Mouse (Mus musculus) liver, embryonic 11.5 days (tissue): ENCODE results near the gene Rnasek. TPM values are rescaled to one million over a fixed set of nuclear protein-coding genes. Genes with fewer than 3 reads are reported as not detected.
A peak's percentile ranks its signal among the peaks of the same experiment; 100 is the strongest.

Source experiments
- ATAC-seq: fragments of 200-750 bp; cut with Nextera tagmentation; replicated peaks from 2 replicates; pipeline ENCODE4 v1.8.0; 2017; ENCODE audit warnings: moderate number of reproducible peaks, mild to moderate bottlenecking, moderate TSS enrichment, moderate library complexity; ENCODE audit not compliant: low FRiP score
- DNase-seq: peaks from one replicate; pipeline ENCODE4 v3.0.0-alpha.2; 2017; ENCODE audit warnings: low spot score
- H3K27ac ChIP-seq: fragments of 300-500 bp; sonication (generic); 2 replicates; pipeline ENCODE4 v1.5.1; 2014; ENCODE audit warnings: mild to moderate bottlenecking, low read depth, low read length, control low read depth
- H3K27me3 ChIP-seq: fragments of 300-500 bp; sonication (generic); replicated peaks from 2 replicates; pipeline ENCODE4 v1.6.1; 2014; ENCODE audit warnings: low read length, mixed read lengths; ENCODE audit not compliant: control insufficient read depth, insufficient read depth
- H3K36me3 ChIP-seq: fragments of 300-500 bp; sonication (generic); 2 replicates; pipeline ENCODE4 v1.6.1; 2014; ENCODE audit warnings: mild to moderate bottlenecking, low read length, moderate library complexity, mixed read lengths; ENCODE audit not compliant: control insufficient read depth, insufficient read depth
- H3K4me1 ChIP-seq: fragments of 300-500 bp; sonication (generic); replicated peaks from 2 replicates; pipeline ENCODE4 v1.6.1; 2014; ENCODE audit warnings: low read length, mixed read lengths; ENCODE audit not compliant: control insufficient read depth, insufficient read depth
- H3K4me2 ChIP-seq: fragments of 300-500 bp; sonication (generic); 2 replicates; pipeline ENCODE4 v1.6.1; 2014; ENCODE audit warnings: mild to moderate bottlenecking, control low read depth, moderate library complexity
- H3K4me3 ChIP-seq: fragments of 300-500 bp; sonication (generic); 2 replicates; pipeline ENCODE4 v1.5.1; 2014; ENCODE audit warnings: low read depth, low read length, control low read depth
- H3K9ac ChIP-seq: fragments of 300-500 bp; sonication (generic); 2 replicates; pipeline ENCODE4 v1.6.1; 2014; ENCODE audit warnings: low read depth, low read length, control low read depth
- H3K9me3 ChIP-seq: fragments of 300-500 bp; sonication (generic); 2 replicates; pipeline ENCODE4 v1.6.1; 2016; ENCODE audit warnings: low read length, inconsistent platforms, mixed read lengths; ENCODE audit not compliant: control insufficient read depth
- WGBS: fragments of 180-500 bp; shearing (Covaris S2); extraction: QIAGEN DNeasy Blood & Tissue Kit; methylation state at CpG from one replicate; pipeline ENCODE4 v1.1.7; 2014; 5-methylcytosine and 5-hydroxymethylcytosine counted together
- polyA plus RNA-seq: library from polyadenylated mRNA; unstranded; fragments of >200 nt; fragmentation: Nextera tagmentation; extraction: Ambion mirVana; gene quantifications from 2 replicates; pipeline ENCODE4 v1.2.1, GENCODE M21; 2014

Gene Rnasek
- polyA plus RNA-seq, 1 experiment from 2014 or later = 188 TPM

DNA sequence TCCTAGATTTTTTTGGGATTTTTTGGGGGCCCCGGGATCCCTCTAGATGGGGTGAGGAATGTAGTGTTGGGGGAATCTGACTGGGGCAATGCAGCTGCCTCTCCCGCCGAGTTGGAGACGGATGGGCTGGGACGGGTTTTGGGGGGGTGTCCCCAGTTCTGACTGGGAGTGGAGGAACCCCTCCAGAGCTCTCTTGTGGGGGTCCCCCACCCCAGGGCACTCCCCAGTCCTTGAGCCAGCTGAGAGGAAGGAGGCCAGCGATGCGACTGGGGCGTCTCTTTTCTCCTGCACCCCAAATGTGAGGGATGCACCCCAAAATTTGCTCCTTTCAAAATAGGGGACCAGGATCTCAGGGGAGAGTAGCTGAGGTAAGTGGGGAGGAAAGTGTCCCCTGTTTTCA, 6.6 kb downstream of the Rnasek start:
- Histone ChIP-seq H3K4me3 (no peak overlapping the region), H3K9ac (no peak overlapping the region), H3K9me3 (no peaks in the 10 kb centered on the region), H3K27ac (no peak overlapping the region), H3K27me3 (peaks cover 24% of the 10 kb centered on the region), H3K36me3 (peaks cover 7% of the 10 kb centered on the region; the same call in 1 of the 2 replicates), H3K4me2 (peak overlapping the region; percentile 60), H3K4me1 (peaks cover 43% of the 10 kb centered on the region)
- 56% methylated on average over 8 of the region's 8 CpGs for WGBS
- ATAC-seq (no peak), DNase-seq (no peak)

DNA sequence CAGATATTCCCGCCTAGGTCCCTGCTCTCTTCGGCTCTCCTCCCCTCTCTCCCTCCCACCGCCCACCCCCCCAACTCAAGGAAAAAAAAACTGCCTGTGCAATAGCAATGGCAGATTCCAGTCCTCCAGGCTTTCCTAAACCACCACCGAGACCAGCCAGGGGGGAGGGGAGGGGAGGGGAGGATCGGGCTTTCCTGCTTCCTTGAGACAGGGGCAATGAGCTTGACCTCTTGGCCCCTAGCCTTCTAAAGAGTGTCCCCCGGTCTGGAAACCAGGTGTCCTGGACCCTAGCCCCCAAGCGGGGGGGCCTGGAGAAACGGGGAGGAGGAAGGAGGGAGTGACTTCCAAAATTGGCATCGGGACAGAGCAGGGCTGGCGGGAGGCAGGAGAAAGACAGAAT, 7.1 kb downstream of the Rnasek start:
- no peaks in the 10 kb centered on the region for H3K9me3 ChIP-seq

DNA sequence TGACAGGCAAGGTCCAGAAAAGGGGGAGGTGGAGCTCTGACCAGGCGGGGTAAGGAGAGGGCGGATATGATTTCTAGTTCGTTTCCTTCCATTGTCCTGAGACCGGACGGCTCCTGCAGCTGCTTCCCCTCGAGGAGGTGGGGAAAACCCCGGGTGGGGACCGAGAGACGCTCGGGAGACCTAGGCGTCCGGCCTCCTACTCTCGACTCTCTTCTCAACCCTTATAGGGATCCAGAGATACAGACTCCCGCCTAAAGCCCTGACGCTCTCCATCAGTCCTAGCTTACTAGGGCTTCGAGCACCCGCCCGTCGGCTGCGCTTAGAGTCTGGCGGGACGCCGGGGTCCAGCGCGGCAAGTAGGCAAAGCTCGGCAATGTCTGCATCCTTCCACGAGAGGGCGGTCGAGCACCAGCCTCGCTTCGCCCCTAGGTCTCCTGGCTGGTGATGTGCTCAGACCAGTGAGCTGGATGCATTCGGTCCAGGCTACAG, 9.4 kb downstream of the Rnasek start:
- 0 out of 2 replicates have a peak overlapping the region, but pooled peaks have one; percentile 16 for H3K27ac ChIP-seq
- peak overlapping the region; percentile 25; the same call in 1 of the 2 replicates for H3K9ac ChIP-seq
- peak; percentile 64 for ATAC-seq

More for the DNA sequence above, 7.1 kb downstream of the Rnasek start:
- peak; percentile 58 for DNase-seq
- Histone ChIP-seq H3K36me3 (peaks cover 7% of the 10 kb centered on the region; the same call in 1 of the 2 replicates), H3K4me3 (peak overlapping the region; percentile 35), H3K4me1 (peaks cover 43% of the 10 kb centered on the region), H3K4me2 (peak overlapping the region; percentile 60), H3K27me3 (peaks cover 28% of the 10 kb centered on the region), H3K9ac (peak overlapping the region; percentile 56; the same call in 1 of the 2 replicates), H3K27ac (no peak overlapping the region)
- WGBS = 18% methylated on average over 10 of the region's 10 CpGs
- no peak for ATAC-seq

DNA sequence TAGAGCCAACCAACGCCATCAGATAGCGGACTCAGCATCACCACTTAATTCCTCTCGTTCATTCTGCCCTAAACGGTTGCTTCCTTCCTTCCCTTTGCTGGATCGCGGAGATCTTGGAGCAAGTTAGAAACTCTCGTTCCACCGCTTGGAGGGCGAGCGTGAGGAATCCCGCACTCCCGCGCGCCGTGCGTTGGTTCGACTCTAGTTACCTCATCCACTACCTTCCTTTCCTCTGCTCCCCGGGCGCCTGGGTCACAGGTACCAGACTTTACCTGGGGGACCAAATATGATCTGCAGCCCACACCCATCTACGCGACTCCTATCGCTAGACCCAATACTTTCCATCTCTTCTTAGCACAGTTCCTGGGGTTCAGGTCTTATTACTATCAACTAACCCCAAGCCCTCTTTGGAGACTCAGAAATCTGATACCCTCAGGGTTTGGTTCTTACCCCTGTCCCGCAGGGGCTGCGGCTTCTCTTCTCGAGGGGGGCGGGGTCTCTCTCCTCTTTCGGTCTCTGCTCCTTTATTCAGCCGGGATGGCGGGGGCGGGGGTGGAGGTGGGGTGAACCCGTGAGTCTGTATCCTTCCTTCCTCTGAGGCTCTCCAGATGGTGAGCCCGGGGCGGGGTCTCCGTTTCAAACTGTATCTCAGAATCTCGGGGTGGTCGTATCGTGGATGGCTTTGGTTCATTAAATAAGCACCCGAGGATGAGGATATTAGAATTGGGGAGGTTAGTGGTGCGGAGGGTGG, 10.2 kb downstream of the Rnasek start, which contains the start of gene Bcl6b:
Bcl6b (minus strand) TSS at position 539 of the 751 bp plus-strand sequence.
- 3% methylated on average over 39 of the region's 39 CpGs for WGBS
- H3K4me1 ChIP-seq = peaks cover 29% of the 10 kb centered on the region
- DNase-seq = no peak

More for the DNA sequence above, 9.4 kb downstream of the Rnasek start:
- Histone ChIP-seq H3K4me1 (peaks cover 38% of the 10 kb centered on the region), H3K27me3 (peaks cover 41% of the 10 kb centered on the region), H3K4me3 (peak overlapping the region; percentile 37), H3K4me2 (peak overlapping the region; percentile 66), H3K9me3 (no peaks in the 10 kb centered on the region), H3K36me3 (peaks cover 2% of the 10 kb centered on the region; the same call in 1 of the 2 replicates)
- 1% methylated on average over 32 of the region's 32 CpGs for WGBS
- DNase-seq = peak; percentile 82

DNA sequence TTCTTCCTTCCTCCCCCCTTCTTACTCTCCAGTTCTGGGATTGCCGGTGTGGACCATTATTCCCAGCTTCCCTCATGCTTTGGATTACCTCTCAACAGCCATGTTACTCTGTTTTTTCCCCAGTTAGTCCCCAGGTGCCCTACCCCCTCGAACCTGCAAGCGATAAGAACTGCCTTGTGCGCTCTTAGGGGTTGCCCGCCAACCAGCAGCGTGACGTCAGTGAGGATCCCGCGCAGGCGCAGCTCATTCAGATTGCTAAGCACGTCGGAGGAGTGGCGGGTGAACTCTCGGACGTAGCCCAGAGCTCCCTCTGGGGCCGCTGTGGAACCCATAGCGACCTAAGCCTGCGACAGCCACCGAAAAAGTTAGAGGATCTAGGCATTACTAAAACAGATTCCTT, 10.8 kb downstream of the Rnasek start:
- H3K27me3 ChIP-seq = peaks cover 44% of the 10 kb centered on the region
- H3K36me3 ChIP-seq = no peaks in the 10 kb centered on the region
- peak overlapping the region; percentile 66 for H3K4me2 ChIP-seq
- no peaks in the 10 kb centered on the region for H3K9me3 ChIP-seq
- H3K27ac ChIP-seq = no peak overlapping the region
- ATAC-seq (peak; percentile 75), DNase-seq (peak; percentile 75)
- H3K9ac ChIP-seq = peak overlapping the region; percentile 36; the same call in 1 of the 2 replicates
- WGBS = 2% methylated on average over 19 of the region's 19 CpGs
- H3K4me1 ChIP-seq = peaks cover 31% of the 10 kb centered on the region
- H3K4me3 ChIP-seq = peak overlapping the region; percentile 37

More for the DNA sequence above, 10.2 kb downstream of the Rnasek start, which contains the start of gene Bcl6b:
- 0 out of 2 replicates have a peak, but pooled peaks have one; percentile 8 for ATAC-seq
- H3K27ac ChIP-seq = 0 out of 2 replicates have a peak within 1 kb of the TSS, but pooled peaks have one; percentile 16
- H3K4me2 ChIP-seq = peak within 1 kb of the TSS; percentile 66
- no peaks in the 10 kb centered on the region for H3K9me3 ChIP-seq
- H3K36me3 ChIP-seq = no peaks in the 10 kb centered on the region
- H3K27me3 ChIP-seq = peaks cover 44% of the 10 kb centered on the region
- H3K4me3 ChIP-seq = peak within 1 kb of the TSS; percentile 37
- peak within 1 kb of the TSS; percentile 36 for H3K9ac ChIP-seq

DNA sequence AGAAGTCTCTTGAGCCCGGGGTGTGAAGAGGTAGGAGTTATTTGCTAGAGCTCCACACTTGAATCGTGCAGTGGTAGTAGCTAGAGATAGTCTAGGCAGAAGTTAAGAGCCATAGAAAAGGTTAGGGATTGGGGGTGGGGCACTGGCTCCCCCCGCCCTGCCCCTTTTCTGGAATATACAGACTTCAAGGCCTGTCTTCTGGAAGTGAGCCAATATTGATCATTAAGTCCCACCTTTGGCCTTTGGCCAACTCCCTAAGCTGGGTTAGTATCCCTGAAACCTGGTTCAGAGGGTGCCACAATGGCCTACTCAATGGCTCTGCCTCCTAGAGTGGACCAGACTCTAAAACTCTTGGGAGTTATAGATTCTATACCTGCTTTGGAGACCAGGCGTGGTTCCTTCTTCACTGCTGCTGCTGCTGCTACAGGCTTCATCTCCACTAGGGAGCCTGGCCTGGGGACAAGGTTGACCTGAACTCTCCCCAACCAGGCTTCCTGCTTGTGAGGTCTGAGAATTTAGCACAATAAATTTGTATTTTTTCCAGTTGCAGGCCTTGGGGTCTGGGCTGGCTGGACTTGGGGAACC, 11.9 kb downstream of the Rnasek start:
- H3K9me3 ChIP-seq = no peaks in the 10 kb centered on the region
- ATAC-seq = no peak
- WGBS = 72% methylated on average over 4 of the region's 4 CpGs
- peak overlapping the region; percentile 37 for H3K4me3 ChIP-seq
- peaks cover 44% of the 10 kb centered on the region for H3K27me3 ChIP-seq
- H3K4me1 ChIP-seq = peaks cover 37% of the 10 kb centered on the region
- H3K36me3 ChIP-seq = no peaks in the 10 kb centered on the region
- DNase-seq = no peak
- no peak overlapping the region for H3K9ac ChIP-seq
- peak overlapping the region; percentile 66 for H3K4me2 ChIP-seq
- 0 out of 2 replicates have a peak overlapping the region, but pooled peaks have one; percentile 22 for H3K27ac ChIP-seq

DNA sequence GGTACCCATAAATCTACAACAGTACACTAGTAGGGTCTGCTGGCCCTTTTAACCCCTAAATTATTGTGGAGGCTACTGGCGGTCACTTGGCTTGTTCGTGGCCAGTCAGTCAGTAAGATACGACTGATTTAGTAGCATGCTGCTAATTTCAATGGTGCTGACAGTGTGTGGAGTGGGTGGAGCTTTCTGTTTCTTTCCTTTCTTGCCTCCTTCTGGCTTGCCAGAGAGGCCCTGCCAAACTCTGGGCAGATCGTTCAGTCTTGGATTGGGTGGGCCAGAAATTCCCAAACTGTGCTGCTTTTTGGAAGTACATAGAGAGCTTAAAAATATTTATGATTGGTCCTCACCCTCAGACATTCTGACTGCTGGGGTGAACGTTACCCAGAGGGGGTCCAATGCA, 12.5 kb downstream of the Rnasek start:
- 42% methylated on average over 5 of the region's 5 CpGs for WGBS
- Histone ChIP-seq H3K27ac (0 out of 2 replicates have a peak overlapping the region, but pooled peaks have one; percentile 22), H3K36me3 (no peaks in the 10 kb centered on the region), H3K4me1 (peaks cover 43% of the 10 kb centered on the region), H3K4me2 (peak overlapping the region; percentile 66), H3K9me3 (no peaks in the 10 kb centered on the region), H3K27me3 (peaks cover 44% of the 10 kb centered on the region), H3K4me3 (peak overlapping the region; percentile 20; the same call in 1 of the 2 replicates), H3K9ac (no peak overlapping the region)
- ATAC-seq = no peak
- no peak for DNase-seq

DNA sequence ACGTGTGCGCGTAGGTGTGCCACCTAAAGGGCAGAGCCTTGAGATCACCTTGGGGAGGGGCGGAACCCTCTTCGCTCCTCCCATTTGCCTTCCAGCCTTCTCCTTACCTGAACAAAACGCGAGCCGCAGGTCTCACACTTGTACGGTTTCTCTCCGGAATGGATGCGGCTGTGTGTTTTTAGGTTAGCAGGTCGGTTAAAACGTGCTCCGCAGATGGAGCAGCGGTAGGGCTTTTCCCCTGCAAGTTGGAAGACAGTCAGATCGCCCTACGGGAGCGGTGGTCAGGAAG, 13.1 kb downstream of the Rnasek start:
- Histone ChIP-seq H3K36me3 (no peaks in the 10 kb centered on the region), H3K9ac (no peak overlapping the region; the same call in 1 of the 2 replicates), H3K27ac (no peak overlapping the region), H3K4me3 (peak overlapping the region; percentile 20), H3K4me2 (peak overlapping the region; percentile 66), H3K9me3 (no peaks in the 10 kb centered on the region), H3K4me1 (peaks cover 45% of the 10 kb centered on the region), H3K27me3 (peaks cover 44% of the 10 kb centered on the region)
- 22% methylated on average over 18 of the region's 18 CpGs for WGBS
- ATAC-seq (no peak), DNase-seq (no peak)
